Mouse (Mus musculus) erythroblast, embryonic 14.5 days (primary cell): Measurements from ENCODE around the gene Pip4k2b.

Experiments used
- GATA1 ChIP-seq: IDR thresholded peaks from 2 replicates; pipeline ENCODE4 v1.6.1; 2012; ENCODE audit warnings: low read length, inconsistent platforms, mixed read lengths
- TAL1 ChIP-seq: IDR thresholded peaks from 3 replicates; pipeline ENCODE4 v1.6.1; 2012; ENCODE audit warnings: low read length, inconsistent platforms, mixed read lengths

- TF ChIP-seq TAL1 (no peak), GATA1 (no peak)
These were observed 57.4 kb downstream of the Pip4k2b start for GRCm38 (mm10) chr11:97687061-97687460.
